Mouse (Mus musculus) MN1 (cell line): ENCODE results near the gene Clk1.
A peak's percentile ranks its signal among the peaks of the same experiment; 100 is the strongest.
"Not testable (repeated sequence)": the region's sequence is repeated elsewhere in the genome, so short reads cannot be mapped to it uniquely, and the experiment has no call there.

Experiments used
- DNase-seq: peaks from one replicate; pipeline ENCODE4 v3.0.0-alpha.2; 2016; ENCODE audit warnings: low spot score

The Clk1 gene

DNA sequence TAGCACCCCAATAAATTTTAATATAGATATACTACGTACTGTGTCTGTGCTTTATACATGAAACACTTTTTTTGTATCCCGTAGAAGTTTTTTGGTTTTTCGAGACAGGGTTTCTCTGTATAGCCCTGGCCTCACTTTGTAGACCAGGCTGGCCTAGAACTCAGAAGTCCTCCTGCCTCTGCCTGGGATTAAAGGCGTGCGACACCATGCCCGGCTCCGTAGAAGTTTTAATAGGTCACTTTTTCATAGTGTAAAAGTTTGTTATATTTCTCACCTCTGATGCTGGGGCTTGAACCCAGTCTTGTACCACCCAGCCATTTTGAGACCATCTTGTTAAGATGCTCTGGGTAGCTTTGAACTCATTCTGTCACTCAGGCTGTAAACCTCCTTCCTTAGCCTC, 16.5 kb downstream of the Clk1 start:
- no peak for DNase-seq

DNA sequence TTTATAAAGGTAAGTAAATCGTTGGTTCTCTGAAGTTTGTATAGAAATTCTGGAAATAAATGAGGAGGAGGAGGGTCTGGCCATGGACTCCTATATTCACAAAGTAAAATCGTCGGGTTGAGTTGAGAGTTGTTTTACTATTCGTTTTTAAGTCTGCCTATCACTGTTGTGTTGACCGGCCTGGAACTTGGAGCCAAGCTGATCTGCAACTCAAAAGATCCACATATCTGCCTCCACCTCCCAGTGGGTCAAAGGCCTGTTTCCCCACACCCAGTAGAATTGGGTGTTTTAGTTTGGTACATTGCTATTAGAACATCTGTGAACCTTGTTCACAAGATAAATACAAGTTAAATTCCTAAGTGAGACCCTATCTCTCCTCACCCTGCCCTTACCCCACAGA, 20.1 kb downstream of the Clk1 start:
- DNase-seq, result no peak

DNA sequence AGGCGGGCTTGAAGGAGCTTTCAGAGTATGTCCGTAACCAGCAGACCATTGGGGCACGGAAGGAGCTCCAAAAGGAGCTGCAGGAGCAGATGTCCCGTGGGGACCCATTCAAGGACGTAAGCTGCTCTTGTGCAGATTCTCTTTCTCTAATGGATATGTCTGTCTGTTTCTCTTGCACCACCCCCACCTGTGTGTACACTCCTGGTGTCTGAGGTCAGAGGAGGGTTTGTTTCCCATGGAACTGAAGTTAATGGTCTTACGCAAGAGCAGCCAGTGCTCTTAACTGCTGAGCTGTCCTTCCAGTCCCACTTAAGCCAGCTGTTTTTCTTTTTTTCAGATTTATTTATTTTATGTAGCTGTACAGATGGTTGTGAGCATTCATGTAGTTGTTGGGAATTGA, 22.5 kb downstream of the Clk1 start:
- no peak for DNase-seq

DNA sequence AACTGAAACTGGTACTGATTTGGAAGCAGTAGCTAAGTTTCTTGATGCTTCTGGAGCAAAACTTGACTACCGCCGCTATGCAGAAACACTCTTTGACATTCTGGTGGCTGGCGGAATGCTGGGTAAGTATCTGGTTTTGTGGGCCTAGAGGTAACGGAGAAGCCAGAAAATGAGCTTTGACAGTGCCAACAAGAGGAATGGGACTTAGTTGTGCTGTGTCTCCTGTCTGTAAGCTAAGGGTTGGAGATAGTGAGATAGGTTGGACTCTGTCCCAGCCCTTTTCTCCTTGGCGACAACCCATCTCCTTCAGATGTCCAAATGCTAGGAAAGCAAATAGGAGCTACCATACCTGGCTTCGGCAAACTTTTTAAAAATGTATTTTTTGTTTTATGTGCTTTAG, 26.1 kb downstream of the Clk1 start:
- DNase-seq, result no peak

DNA sequence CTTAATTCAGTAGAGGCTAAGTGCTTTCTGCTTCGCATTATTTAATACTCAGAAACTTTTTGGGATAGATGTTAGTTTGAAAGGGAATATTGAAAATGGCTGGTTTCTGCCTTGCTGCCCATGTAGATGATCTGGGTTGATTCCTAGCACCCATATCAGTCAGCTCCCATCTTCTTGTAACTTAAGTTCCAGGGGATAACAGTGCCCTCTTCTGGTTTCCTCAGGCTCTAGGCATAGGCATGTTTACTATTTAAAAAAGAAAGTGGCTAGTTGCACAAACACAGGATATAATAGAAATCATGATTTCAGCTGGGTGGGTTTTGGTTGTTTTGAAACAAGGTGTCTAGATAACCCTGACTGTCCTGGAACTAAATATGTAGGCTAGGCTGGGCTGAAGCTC, 27.7 kb downstream of the Clk1 start:
- DNase-seq, result no peak

DNA sequence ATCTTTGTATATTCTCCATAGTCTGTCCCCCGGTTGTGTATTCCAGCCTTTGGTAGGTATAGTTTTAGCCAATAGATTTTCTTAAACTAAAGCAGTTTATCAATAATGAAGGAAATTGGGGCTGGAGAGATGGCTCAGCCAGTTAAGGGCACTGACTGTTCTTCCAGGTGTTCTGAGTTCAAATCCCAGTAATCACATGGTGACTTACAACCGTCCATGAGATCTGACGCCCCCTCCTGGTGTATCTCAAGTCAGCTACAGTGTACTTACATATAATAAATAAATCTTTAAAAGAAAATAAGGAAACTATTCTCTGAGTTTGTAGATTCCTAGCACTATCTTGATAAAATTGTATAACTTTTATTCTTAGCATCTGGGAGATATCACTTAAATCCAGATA, 28.5 kb downstream of the Clk1 start:
- DNase-seq, result no peak

DNA sequence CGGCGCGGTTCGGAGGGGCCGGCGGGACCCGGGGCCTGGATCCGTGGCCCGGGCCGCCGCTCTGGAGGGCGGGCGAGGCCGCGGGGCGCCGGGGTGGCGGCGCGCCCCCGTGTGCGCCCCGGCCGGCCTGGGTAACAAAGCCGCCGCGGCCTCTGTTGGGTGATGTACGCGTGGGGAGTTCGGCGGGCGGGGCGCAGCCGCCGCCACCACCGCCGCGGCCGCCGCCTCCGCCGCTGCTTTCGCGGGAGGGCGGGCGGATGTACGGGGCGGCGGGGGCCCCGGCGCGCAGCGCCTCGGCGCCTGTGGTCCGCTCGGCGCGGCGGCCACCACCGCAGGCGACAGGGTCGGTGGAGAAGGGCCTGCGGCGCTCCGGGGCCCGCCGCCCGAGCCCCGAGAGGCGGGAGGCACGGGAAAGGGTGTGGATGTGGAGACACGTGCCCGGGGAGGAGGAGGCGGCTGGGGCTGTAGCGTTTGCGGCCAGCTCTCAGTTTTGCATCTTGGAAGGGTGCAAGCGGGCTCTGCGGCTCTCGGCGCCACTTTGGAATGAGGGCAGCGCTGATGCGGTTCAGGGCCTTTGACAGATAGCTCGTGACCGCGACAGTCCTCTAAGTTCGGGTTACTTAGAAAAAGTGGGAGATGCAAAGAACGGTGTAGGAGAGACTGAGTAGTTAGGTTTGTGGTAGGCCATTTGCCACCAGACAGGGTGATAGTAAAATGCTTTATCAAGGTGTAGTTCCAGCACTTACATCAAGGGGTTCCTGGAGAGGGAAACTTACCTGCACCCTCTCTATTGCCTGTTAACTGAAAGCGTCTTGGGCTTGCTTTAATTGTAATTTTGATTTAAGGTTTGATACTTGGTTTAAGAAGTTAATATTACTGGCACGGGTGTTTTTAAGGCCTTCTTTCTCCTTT, 30.3 kb downstream of the Clk1 start:
- peak; percentile 60 for DNase-seq

DNA sequence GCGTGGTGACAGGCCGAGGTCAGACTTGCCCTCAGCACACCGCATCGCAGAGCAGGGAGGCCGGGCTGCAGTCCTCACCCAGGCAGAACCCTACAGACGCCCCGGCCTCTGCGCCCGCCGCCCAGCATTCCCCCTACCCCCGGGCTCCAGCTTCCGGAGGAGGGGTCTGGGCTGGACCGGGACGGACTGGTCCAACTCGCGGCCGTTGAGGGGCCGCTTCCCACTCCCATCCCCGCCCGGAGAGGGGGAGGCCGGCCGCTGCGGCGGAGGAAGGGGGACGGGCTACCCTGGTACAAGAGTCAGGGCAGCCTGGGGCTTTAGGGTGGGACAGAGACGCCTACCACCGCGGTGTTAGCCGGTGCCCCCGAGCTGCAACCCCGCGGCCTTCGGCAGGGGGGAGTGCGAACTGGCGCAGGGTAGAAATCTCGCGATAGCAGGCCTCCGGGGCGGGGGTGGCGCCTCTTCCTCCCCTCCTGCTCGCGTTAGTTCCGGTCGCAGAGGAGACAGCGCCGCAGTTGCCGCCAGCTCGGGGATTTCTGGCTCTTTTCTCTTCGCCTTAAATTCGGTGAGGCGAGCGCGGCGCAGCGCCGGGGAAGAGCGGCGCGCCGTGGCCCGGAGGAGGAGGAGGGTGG, 31.1 kb downstream of the Clk1 start, which contains the start of gene Bzw1:
Gene Bzw1 (plus strand): TSS at position 247 of the 632 bp plus-strand sequence.
- peak; percentile 92 for DNase-seq

DNA sequence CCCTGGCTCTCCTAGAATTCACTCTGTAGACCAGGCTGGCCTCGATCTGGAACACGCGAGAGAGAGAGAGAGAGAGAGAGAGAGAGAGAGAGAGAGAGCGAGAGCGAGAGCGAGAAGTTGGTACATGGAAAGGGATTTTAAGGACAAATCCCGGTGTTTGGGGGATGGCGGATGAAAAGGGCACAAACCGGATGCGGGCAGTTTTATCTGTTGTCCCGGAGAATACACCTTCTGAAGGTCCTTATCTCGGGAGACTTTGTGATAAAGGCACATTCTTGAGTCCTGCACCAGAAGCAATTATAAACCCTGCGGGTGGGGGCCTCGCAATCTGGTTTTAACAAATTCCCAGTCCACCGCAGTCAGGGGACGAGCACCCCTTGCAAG, 31.6 kb downstream of the Clk1 start:
- peak; percentile 68 for DNase-seq

DNA sequence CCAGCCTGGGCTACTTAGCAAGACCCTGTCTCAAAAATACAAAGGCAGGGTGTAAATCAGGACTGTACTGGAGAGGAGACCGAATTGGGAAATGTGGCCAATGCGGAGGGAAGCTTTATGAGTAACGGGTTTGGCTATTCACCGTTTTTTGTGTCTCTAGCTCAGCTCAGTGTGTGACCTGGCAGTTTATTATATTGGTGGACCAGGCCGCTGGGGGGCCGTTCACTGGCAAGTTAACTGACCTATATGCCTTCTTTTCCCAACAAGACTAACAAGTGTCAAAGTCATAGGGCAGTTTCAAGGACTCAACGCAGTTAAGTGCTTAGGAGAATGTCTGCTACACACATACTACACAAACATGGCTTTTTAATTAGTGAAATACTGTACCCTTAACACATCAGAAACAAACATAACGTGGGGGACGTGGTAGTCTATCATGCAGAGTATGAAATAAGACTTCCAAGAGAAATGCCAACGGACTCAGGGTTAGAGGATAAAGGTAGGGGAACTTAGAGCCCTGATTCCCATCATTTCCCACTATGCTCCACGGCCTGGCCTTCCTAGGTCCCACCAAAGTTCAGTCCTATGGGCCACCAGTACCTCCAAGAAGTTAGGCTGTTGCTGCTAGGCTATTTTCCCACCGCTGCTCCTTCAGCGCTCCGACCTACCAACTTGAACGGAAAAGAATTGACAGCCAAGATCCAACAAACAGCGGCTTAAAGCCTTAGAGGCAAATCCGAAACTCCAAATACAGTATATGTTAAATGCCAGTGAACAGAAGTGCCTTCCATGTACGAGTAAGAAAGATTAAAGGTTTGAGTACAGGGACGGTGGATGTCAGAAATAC, 32.2 kb downstream of the Clk1 start:
- no peak for DNase-seq

DNA sequence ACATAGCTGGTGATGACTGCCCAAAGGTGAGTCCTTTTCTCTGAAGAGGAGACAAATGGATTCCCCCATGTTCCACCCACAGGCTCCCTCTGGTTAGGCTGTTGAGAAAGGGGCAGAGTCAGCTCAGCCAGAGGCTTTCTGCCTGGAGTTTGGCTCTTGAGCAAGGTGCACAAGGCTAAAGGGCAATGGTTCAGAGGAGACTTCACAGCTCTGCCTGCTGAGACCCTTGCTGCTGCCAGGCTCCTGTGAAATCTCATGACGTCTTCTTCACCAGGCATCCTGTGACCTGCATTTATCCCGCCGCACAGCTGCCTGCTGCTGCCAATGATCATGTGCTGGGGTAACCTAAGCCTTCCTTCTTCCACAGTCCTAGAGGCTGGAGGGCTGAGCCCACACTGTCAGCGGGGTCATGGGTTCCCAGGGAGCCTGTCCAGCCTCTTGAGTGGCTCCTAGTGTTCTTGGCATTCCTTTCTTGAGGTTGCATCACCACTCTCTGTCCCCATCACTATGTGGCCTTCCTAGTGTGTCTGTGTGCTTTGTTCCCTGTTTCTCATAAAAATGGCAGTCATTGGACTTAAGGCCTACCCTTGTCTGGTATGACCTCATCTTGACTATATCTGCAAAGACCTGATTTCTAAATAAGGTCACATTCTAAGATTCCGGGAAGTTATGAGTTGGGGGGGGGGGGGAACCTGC, 41.1 kb downstream of the Clk1 start:
- DNase-seq, result no peak

DNA sequence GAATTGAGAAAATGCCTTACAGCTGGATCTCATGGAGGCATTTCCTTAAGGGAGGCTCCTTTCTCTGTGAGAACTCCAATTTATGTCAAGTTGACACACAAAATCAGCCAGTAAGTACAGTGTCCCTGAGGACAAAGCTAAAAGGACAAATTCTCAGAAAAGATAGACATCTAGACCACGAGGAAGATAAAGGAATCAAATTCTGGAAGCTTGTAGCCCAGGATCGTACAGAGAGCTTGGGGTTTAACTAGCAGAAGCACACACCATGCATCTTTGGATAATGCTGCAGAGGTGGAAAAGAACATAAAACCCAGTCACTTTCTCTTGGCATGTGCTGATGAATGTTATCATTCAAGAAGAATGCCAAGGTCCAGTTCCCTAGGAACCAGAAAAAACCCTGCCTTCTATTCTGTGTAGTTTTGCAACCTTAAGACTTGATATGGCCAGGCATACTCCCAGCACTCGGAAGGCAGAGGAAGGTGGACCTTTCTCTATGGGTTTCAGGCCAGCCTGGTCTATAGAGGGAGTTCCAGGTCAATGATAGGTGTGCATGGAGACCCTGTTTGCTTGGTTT, 48.2 kb downstream of the Clk1 start:
- no peak for DNase-seq

DNA sequence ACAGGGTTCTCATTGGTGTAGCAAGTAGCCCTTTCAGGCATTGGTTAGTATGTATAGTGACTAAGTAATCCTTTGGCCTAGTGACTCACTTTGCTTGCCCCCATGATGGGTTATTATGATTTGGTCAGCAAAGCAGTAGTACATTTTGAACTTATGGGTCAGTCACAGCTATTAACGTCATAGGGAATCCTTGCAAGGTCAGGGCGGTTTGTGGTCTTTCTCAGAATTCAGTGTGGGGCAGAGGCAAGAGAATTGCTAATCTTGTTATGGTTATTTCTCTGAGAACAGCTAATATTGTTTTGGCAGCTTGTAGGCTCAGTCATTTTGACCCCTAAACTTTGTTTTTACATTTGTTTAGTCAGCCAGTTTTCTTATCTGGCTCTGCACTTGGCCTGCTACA, 49.6 kb downstream of the Clk1 start:
- DNase-seq, result not testable (repeated sequence)

DNA sequence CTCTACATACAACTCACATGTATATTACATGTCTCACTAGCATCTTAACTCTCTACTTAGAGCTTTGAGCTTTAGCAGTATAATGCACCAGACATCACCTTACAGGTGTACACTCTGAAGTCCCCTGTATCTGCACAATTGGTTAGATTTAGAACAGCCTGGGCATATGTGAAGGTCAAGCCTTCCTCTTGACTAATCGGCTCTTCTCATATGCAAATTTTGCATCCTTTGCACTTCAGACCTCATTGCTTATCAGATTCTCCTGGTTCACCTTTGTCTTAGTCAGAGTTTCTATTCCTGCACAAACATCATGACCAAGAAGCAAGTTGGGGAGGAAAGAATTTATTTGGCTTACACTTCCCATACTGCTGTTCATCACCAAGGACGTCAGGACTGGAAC, 54.1 kb downstream of the Clk1 start:
- DNase-seq, result no peak

DNA sequence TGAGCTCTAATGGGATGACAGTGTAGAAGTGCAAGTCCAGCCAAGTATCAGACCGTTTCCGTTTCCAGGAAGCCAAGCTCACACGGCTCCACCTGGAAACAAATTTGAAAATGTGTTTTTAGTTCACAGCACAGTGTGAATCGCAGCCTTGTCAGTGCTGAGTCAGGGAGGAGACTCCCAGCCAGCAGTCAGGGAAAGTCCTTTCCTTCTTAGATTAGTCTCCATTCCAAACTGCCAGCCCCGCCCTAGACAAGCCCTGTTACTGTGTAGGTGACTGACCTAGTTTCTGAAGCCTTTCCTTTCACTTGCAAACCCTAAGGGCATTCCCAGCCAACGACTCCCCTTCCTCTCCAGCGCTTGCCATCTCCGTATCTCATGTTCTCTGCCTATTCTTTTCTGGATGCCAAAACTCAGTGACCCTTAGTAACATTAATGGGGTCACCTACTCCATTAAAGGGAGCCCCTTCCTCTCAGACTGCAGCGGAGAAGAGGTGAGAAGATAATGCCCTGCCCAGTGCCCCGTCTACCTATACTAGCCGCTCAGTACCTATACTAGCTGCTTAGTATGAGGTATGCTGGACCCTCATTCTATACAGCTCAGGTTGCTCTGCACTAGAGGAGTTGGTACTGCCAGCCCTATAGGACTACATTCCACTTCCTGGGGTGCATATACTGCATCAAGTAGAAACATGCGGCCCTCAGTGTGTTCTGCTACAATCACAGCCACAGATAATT, 57.0 kb downstream of the Clk1 start:
- no peak for DNase-seq

DNA sequence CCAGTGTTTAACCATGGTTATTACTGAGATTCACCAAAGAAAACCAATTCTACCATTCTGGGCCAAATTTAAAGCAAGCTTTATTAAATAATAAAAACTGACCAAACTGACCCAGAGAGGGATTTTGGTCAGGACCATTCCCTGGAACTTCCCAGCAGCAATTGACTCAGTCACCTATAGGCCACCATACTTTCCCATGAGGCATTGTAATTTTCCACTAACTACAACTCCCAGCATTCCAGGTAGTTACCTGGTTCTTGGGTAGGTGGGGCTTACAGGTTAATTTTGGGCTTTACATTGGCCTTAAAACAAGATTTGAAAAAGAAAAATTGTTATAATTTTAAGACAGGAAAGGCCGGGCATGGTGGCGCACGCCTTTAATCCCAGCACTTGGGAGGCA, 58.0 kb downstream of the Clk1 start:
- DNase-seq, result no peak

DNA sequence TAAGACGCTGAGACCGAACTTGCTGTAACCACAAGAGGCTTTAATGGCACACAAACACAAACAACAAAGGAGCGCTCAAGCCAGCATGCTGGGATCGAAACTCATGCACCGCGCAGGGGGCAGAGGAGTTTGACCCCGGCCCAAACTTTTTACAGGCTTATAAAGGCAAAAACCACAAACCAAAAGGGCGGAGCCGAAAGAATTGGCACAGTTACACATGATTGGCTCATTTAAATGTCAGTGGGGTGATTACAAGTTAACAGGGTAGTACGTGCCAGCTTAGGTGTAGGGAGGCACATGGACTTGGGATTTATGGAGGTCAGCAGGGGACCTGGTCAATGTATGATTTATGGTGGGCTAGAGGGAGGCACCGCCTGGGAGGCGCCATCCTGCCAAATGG, 59.3 kb downstream of the Clk1 start:
- DNase-seq, result no peak

DNA sequence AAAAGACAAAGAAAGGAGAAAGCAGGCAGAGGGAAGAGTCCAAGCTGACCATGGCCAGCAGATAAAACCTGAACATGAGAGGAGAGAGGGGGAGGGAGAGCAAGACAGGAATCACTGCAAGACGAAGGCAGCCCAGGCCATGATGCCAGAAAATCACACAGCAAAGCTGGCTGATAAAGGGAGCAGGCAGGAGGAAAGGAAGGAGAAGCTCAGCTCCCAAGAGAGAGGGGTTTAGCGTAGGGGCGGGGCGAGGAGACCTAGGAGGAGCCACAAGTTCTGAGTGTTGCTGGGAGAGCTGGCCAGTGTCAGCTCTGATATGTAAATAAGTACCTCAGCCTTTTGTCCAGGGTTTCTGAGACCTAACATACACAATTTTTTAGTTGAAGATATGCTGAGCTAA, 61.6 kb downstream of the Clk1 start:
- no peak for DNase-seq
